Mouse (Mus musculus) urinary bladder, postnatal 10 days (tissue): Measurements from ENCODE around the gene Chpf.

Experiments used
- DNase-seq: peaks from one replicate; pipeline ENCODE4 v3.0.0; 2022; ENCODE audit warnings: low spot score

The Chpf gene

GRCm38 (mm10) chr1:75440661-75441060, 38.4 kb downstream of the Chpf start:
- DNase-seq: no peak

- DNase-seq: no peak
These were observed 40.3 kb downstream of the Chpf start for GRCm38 (mm10) chr1:75438782-75439181.

DNA sequence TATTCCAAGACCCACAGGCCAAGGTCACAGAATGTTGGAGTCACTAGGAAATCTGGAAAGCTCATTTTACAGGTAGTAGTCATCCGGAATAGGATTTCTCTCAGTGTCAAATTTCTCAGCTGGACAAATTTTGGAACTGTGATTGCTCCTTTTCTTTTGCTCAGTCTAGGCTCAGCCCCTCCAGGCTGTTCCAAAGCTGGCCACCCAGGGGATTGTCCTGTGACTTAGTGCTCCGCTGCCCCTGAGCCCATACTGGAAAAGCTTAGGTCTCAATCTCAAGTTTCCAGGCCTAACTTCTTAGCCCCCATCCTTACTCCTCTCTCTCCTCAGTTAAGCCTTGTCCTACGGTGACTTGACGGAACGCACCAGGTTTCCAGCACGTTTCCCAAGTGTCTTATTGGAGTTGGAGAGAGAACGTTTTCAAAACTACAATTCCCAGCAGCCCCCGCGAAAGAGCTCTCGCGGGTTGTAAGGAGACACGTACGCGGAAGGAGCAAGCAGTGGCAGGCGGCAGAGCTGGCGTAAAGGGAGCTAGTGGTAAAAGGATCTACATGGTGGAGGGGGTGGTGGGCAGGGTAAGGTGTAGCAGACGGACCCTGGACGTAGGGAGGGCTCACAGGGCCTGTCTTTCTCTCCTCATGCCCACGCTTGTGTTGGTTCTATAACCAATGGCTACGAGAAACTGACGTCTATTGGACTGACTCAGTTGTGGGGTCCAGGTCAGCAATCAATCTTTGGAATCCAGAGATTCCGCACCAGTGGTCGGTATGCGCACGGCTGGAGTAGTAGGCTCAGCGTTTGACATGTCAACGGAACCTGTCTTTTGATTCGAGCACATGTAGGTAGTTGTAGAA, 43.4 kb downstream of the Chpf start, which contains the start of gene Gmppa:
Gene Gmppa, plus strand, starts transcription at position 456 of the 854 bp plus-strand sequence.
- DNase-seq: no peak

DNA sequence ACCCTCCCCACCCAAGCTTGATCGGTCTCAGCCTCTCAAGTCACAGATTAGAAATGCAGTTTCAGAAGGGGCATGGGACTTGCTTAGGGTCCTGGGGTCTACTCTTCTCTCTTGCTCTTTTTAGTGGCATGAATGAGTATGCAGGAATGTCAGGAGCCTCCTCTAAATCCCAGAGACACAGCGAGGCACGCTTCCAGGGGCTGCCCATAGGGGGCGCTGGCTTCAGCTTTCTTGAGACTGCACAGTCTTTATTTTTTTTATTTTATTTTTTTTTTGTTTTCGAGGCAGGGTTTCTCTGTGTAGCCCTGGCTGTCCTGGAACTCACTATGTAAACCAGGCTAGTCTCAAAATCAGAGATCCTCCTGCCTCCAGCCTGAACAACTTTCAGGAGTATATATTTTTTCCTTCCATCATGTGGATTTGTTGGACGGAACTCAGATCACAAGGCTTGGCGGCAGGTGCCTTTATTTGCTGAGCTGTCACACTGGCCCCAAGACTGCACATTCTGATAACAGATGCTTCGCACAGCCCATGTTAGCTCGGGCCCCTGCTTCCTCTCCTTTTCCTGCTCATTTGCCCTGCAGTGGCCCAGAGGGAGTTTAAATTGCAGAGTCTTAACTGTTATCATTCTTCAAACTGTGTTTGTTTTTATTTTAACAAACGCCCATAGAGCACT, 53.2 kb downstream of the Chpf start:
- DNase-seq: no peak
